Mouse (Mus musculus): ENCODE measurements at regions not wholly inside any gene's neighbourhood (a gene's known extent, or its start where the extent isn't known, plus 50 kb on each side); places are given as distances from the start of the nearest gene placed in this dataset.

DNA sequence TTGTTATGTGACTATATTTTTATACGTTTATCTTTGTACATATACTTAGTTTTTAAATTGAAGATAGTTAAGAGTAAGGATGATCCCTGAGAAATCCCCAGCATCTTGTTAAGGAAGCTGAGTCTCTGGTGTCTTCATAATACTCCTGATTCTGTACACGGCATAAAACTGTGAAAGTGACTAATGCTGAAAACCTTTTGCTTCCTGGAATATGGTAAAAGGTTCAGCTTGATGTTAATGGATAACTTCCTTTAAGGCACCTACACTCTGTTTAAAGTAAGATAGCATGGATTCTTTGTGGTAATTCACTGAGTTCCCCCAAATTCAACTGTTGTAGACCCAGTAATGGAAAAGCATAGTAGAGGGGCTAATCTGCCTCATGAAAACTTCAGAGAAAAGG, 67.2 kb upstream of the Rgs1 start:
- no peak overlapping the region for H3K4me3 ChIP-seq (ENCODE audit: control insufficient read depth, low read depth, low read length)
- H3K36me3 ChIP-seq (ENCODE audit: control insufficient read depth, insufficient read depth, low read length) = no peaks in the 10 kb centered on the region
- no peaks in the 10 kb centered on the region for H3K27me3 ChIP-seq (ENCODE audit: control insufficient read depth, insufficient read depth, low read length)
- TF ChIP-seq POLR2A (IDR thresholded peaks at IDR 0.05; ENCODE audit: control insufficient read depth, low read depth, low read length) = no peak
- H3K4me1 ChIP-seq (ENCODE audit: control insufficient read depth, insufficient read depth, low read length) = no peaks in the 10 kb centered on the region
- no peak overlapping the region for H3K27ac ChIP-seq (ENCODE audit: control insufficient read depth, insufficient read depth, low read depth, low read length)

DNA sequence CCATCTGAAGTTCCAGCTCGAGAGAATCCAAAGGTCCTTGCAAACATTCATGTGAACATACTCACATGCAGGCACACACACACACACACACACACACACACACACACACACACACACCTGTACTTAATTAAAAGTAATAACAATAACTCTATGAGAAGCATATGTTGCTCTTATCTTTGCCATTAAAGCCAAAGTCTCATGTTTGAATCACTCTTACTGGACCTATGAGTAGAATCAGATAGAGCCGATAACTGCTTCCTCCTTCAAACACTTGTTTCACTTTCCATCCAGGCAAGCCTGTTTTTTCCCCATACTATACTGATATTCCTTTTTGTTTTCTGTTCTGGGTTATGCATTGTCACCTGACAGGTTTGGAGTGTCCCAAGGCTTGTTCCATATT, 65.3 kb upstream of the Rgs1 start:
- Histone ChIP-seq H3K27ac (ENCODE audit: control insufficient read depth, insufficient read depth, low read depth, low read length) (no peak overlapping the region), H3K27me3 (ENCODE audit: control insufficient read depth, insufficient read depth, low read length) (no peaks in the 10 kb centered on the region), H3K4me1 (ENCODE audit: control insufficient read depth, insufficient read depth, low read length) (no peaks in the 10 kb centered on the region), H3K36me3 (ENCODE audit: control insufficient read depth, insufficient read depth, low read length) (no peaks in the 10 kb centered on the region), H3K4me3 (ENCODE audit: control insufficient read depth, low read depth, low read length) (no peak overlapping the region)
- TF ChIP-seq CTCF (IDR thresholded peaks at IDR 0.05; ENCODE audit: control insufficient read depth, insufficient read depth, insufficient replicate concordance, low read depth, low read length) (no peak), POLR2A (IDR thresholded peaks at IDR 0.05; ENCODE audit: control insufficient read depth, low read depth, low read length) (no peak)

- Histone ChIP-seq H3K4me3 (ENCODE audit: control insufficient read depth, low read depth, low read length) (no peak overlapping the region), H3K27me3 (ENCODE audit: control insufficient read depth, insufficient read depth, low read length) (no peaks in the 10 kb centered on the region), H3K36me3 (ENCODE audit: control insufficient read depth, insufficient read depth, low read length) (no peaks in the 10 kb centered on the region), H3K27ac (ENCODE audit: control insufficient read depth, insufficient read depth, low read depth, low read length) (no peak overlapping the region), H3K4me1 (ENCODE audit: control insufficient read depth, insufficient read depth, low read length) (no peaks in the 10 kb centered on the region)
- TF ChIP-seq POLR2A (IDR thresholded peaks at IDR 0.05; ENCODE audit: control insufficient read depth, low read depth, low read length) (no peak), CTCF (IDR thresholded peaks at IDR 0.05; ENCODE audit: control insufficient read depth, insufficient read depth, insufficient replicate concordance, low read depth, low read length) (no peak)
Measured at GRCm38 (mm10) chr1:144313318-144313717, 64.3 kb upstream of the Rgs1 start.

- Histone ChIP-seq H3K27me3 (ENCODE audit: control insufficient read depth, insufficient read depth, low read length) (no peaks in the 10 kb centered on the region), H3K4me1 (ENCODE audit: control insufficient read depth, insufficient read depth, low read length) (no peaks in the 10 kb centered on the region), H3K27ac (ENCODE audit: control insufficient read depth, insufficient read depth, low read depth, low read length) (no peak overlapping the region), H3K4me3 (ENCODE audit: control insufficient read depth, low read depth, low read length) (no peak overlapping the region), H3K36me3 (ENCODE audit: control insufficient read depth, insufficient read depth, low read length) (no peaks in the 10 kb centered on the region)
- TF ChIP-seq CTCF (IDR thresholded peaks at IDR 0.05; ENCODE audit: control insufficient read depth, insufficient read depth, insufficient replicate concordance, low read depth, low read length) = no peak
- no peak for TF ChIP-seq POLR2A (IDR thresholded peaks at IDR 0.05; ENCODE audit: control insufficient read depth, low read depth, low read length)
Measured at GRCm38 (mm10) chr1:144309901-144310300, 60.9 kb upstream of the Rgs1 start.

DNA sequence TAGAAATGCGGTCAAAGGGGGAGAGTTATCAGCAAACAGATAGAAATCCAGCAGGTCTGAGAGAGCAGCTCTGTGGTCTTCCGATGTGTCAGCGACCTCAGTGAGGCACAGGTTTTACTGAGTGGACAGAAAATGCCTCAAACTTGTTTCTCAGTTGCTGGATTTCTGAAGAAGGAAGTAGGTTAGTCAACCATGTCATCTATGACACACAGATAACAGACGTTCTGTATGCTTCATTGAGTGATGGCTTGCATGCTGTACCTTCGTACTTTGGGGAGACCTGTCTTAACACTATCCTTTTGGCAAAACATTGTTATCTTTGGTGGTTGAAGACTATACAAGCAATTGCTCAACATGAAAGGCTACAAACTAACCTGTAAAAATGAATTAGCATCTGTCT, 59.3 kb upstream of the Rgs1 start:
- Histone ChIP-seq H3K4me1 (ENCODE audit: control insufficient read depth, insufficient read depth, low read length) (no peaks in the 10 kb centered on the region), H3K36me3 (ENCODE audit: control insufficient read depth, insufficient read depth, low read length) (no peaks in the 10 kb centered on the region), H3K4me3 (ENCODE audit: control insufficient read depth, low read depth, low read length) (no peak overlapping the region), H3K27me3 (ENCODE audit: control insufficient read depth, insufficient read depth, low read length) (no peaks in the 10 kb centered on the region), H3K27ac (ENCODE audit: control insufficient read depth, insufficient read depth, low read depth, low read length) (no peak overlapping the region)
- no peak for TF ChIP-seq CTCF (IDR thresholded peaks at IDR 0.05; ENCODE audit: control insufficient read depth, insufficient read depth, insufficient replicate concordance, low read depth, low read length)

GRCm38 (mm10) chr1:144307854-144308285, 58.8 kb upstream of the Rgs1 start:
- Histone ChIP-seq H3K27ac (ENCODE audit: control insufficient read depth, insufficient read depth, low read depth, low read length) (no peak overlapping the region), H3K27me3 (ENCODE audit: control insufficient read depth, insufficient read depth, low read length) (no peaks in the 10 kb centered on the region), H3K36me3 (ENCODE audit: control insufficient read depth, insufficient read depth, low read length) (no peaks in the 10 kb centered on the region), H3K4me1 (ENCODE audit: control insufficient read depth, insufficient read depth, low read length) (no peaks in the 10 kb centered on the region), H3K4me3 (ENCODE audit: control insufficient read depth, low read depth, low read length) (no peak overlapping the region)
- TF ChIP-seq POLR2A (IDR thresholded peaks at IDR 0.05; ENCODE audit: control insufficient read depth, low read depth, low read length) = no peak
- TF ChIP-seq CTCF (IDR thresholded peaks at IDR 0.05; ENCODE audit: control insufficient read depth, insufficient read depth, insufficient replicate concordance, low read depth, low read length) = no peak

- H3K27ac ChIP-seq (ENCODE audit: control insufficient read depth, insufficient read depth, low read depth, low read length) = no peak overlapping the region
- H3K4me1 ChIP-seq (ENCODE audit: control insufficient read depth, insufficient read depth, low read length) = no peaks in the 10 kb centered on the region
- no peaks in the 10 kb centered on the region for H3K27me3 ChIP-seq (ENCODE audit: control insufficient read depth, insufficient read depth, low read length)
- TF ChIP-seq CTCF (IDR thresholded peaks at IDR 0.05; ENCODE audit: control insufficient read depth, insufficient read depth, insufficient replicate concordance, low read depth, low read length) = no peak
- no peak for TF ChIP-seq POLR2A (IDR thresholded peaks at IDR 0.05; ENCODE audit: control insufficient read depth, low read depth, low read length)
- H3K4me3 ChIP-seq (ENCODE audit: control insufficient read depth, low read depth, low read length) = no peak overlapping the region
- H3K36me3 ChIP-seq (ENCODE audit: control insufficient read depth, insufficient read depth, low read length) = no peaks in the 10 kb centered on the region
Measured at GRCm38 (mm10) chr1:144307017-144307853, 58.2 kb upstream of the Rgs1 start.
